ENCODE assay signal across 22 mouse cellular contexts in genomic region chr11:94622162-94622561, GRCm38 (mm10). TPM values are rescaled to one million over a fixed set of nuclear protein-coding genes. Genes with fewer than 3 reads are reported as not detected.
DNase-seq lines count a peak whose midpoint lies in the region; ATAC-seq and TF ChIP-seq lines count a peak whose summit lies in the region.
"Had no signal": no experiment of that assay in that cellular context is flagged by ENCODE, and none has a peak within 500 bp of the region (broad histone marks: within the 10 kb centered on the region; RNA-seq: fewer than 3 reads in every experiment).

No protein-coding gene starts in this region.

- H3K27me3 ChIP-seq in CH12.LX (replicated peaks) = no peaks in the 10 kb centered on the region
- H3K27me3 ChIP-seq in MEL (ENCODE audit: control insufficient read depth in 1 of 2, insufficient read depth in 2 of 2, low read length in 2 of 2) = no peaks in the 10 kb centered on the region
- H3K27me3 ChIP-seq: embryonic facial prominence, embryonic 12.5 days; forebrain, embryonic 15.5 days had no signal

- TF ChIP-seq POLR2A in CH12.LX (IDR thresholded peaks at IDR 0.05; ENCODE audit: low read depth, low read length) = no peak
- TF ChIP-seq POLR2A in MEL (IDR thresholded peaks at IDR 0.05; ENCODE audit: control insufficient read depth in 1 of 2, insufficient read depth in 1 of 2, low read depth in 1 of 2, low read length in 2 of 2, poor library complexity in 1 of 2) = no peak

- H3K36me3 ChIP-seq in CH12.LX (replicated peaks in 1 of 2; ENCODE audit: control insufficient read depth in 1 of 2, insufficient read depth in 1 of 2, low read length in 1 of 2) = no peaks in the 10 kb centered on the region
- peaks cover 0 to 2% of the 10 kb centered on the region in 2 experiments; a peak in 1 of 4 replicates for H3K36me3 ChIP-seq in MEL (ENCODE audit: control insufficient read depth in 1 of 2, insufficient read depth in 2 of 2, low read length in 2 of 2)
- H3K36me3 ChIP-seq: embryonic facial prominence, embryonic 10.5 days; embryonic facial prominence, embryonic 12.5 days; forebrain, embryonic 15.5 days; G1E had no signal

- DNase-seq in A20 (ENCODE audit: low read depth, low spot score) (peak; percentile 74), CH12.LX (ENCODE audit: extremely low read depth) (peak; percentile 66), MEL (ENCODE audit: low read depth, low spot score) (peak; percentile 59)
- peak; percentile 13 for DNase-seq in induced T-regulatory cell, adult 2 months (ENCODE audit: low read depth)
- DNase-seq in spleen, postnatal 10 days (ENCODE audit: low spot score in 2 of 2) = no peak
- no peak for DNase-seq in heart, postnatal 25 days (ENCODE audit: low spot score)
- no peak for DNase-seq in adrenal gland, postnatal 14 days
- DNase-seq: adrenal gland, adult 2 months; adrenal gland, postnatal 10 days; adrenal gland, postnatal 36 days; cerebellum, adult 11 months; cerebellum, adult 18-20 months; cerebellum, adult 8-10 months; cerebellum, postnatal 10 days; cerebellum, postnatal 25 days had no signal

- TF ChIP-seq EP300 in CH12.LX (IDR thresholded peaks at IDR 0.05; ENCODE audit: low read length) (peak; percentile 92), MEL (IDR thresholded peaks at IDR 0.05; ENCODE audit: low read depth in 1 of 2, low read length in 2 of 2) (peak; percentile 13 to 45; a peak in 2 of 4 replicates)

- H3K4me1 ChIP-seq in CH12.LX (ENCODE audit: control insufficient read depth in 1 of 2, insufficient read depth in 2 of 2) (peaks cover 9 to 21% of the 10 kb centered on the region in 2 experiments), MEL (ENCODE audit: control insufficient read depth in 1 of 2, insufficient read depth in 2 of 2, low read length in 2 of 2) (peaks cover 4 to 12% of the 10 kb centered on the region in 2 experiments)
- H3K4me1 ChIP-seq: embryonic facial prominence, embryonic 10.5 days; embryonic facial prominence, embryonic 12.5 days; forebrain, embryonic 13.5 days; forebrain, embryonic 15.5 days had no signal

- no peaks in the 10 kb centered on the region for H3K79me2 ChIP-seq in CH12.LX (replicated peaks; ENCODE audit: control insufficient read depth, extremely low read depth, insufficient read depth, poor library complexity, severe bottlenecking)
- no peaks in the 10 kb centered on the region for H3K79me2 ChIP-seq in MEL (ENCODE audit: control insufficient read depth, insufficient read depth, low read length, poor library complexity)

- H3K4me3 ChIP-seq in CH12.LX (replicated peaks in 1 of 3; ENCODE audit: low read depth in 2 of 3, low read length in 2 of 3, poor library complexity in 1 of 3) = no peak overlapping the region
- H3K4me3 ChIP-seq in MEL (ENCODE audit: control insufficient read depth in 1 of 2, insufficient read depth in 1 of 2, low read depth in 2 of 2, low read length in 2 of 2) = no peak overlapping the region
- H3K4me3 ChIP-seq: embryonic facial prominence, embryonic 10.5 days; embryonic facial prominence, embryonic 12.5 days; forebrain, embryonic 13.5 days; forebrain, embryonic 15.5 days had no signal

- in situ Hi-C loops in CH12.LX (cut with MboI; ENCODE audit: low pct_ligation_motif_present, low pct_unique_long_range_greater_than_20kb, low sequenced_read_pairs) = no loop called here

- dilution Hi-C loops in CH12.LX (cut with MboI; ENCODE audit: extremely low pct_ligation_motif_present, extremely low pct_unique_long_range_greater_than_20kb, low sequenced_read_pairs) = no loop called here

- peak overlapping the region; percentile 7 for H3K4me2 ChIP-seq in CH12.LX (ENCODE audit: insufficient read depth, low read depth, poor library complexity, severe bottlenecking)
- H3K4me2 ChIP-seq: embryonic facial prominence, embryonic 12.5 days; forebrain, embryonic 13.5 days; forebrain, embryonic 15.5 days had no signal

- H3K9me3 ChIP-seq in CH12.LX (replicated peaks; ENCODE audit: low read length) (peaks cover 10% of the 10 kb centered on the region), MEL (replicated peaks; ENCODE audit: insufficient read depth, low read length) (no peaks in the 10 kb centered on the region)
- H3K9me3 ChIP-seq: embryonic facial prominence, embryonic 10.5 days; embryonic facial prominence, embryonic 12.5 days; forebrain, embryonic 13.5 days; forebrain, embryonic 15.5 days; G1E had no signal

- H3K27ac ChIP-seq in CH12.LX (ENCODE audit: insufficient read depth, low read depth) = no peak overlapping the region
- no peak overlapping the region for H3K27ac ChIP-seq in MEL (ENCODE audit: control insufficient read depth, low read depth, low read length)
- H3K27ac ChIP-seq: embryonic facial prominence, embryonic 10.5 days; embryonic facial prominence, embryonic 12.5 days; forebrain, embryonic 13.5 days; forebrain, embryonic 15.5 days had no signal

- intact Hi-C loops in heart, postnatal 25 days (cut with DNase I) = no loop called here

- H3K9ac ChIP-seq in CH12.LX (ENCODE audit: insufficient read depth, low read depth) = no peak overlapping the region
- H3K9ac ChIP-seq in MEL (ENCODE audit: control insufficient read depth, low read depth, low read length, poor library complexity, severe bottlenecking) = no peak overlapping the region
- H3K9ac ChIP-seq: embryonic facial prominence, embryonic 12.5 days; forebrain, embryonic 13.5 days; forebrain, embryonic 15.5 days had no signal

- TF ChIP-seq CTCF in CH12.LX (conservative IDR thresholded peaks at IDR 0.05 in 1 of 2, IDR thresholded peaks at IDR 0.05 in 1 of 2; ENCODE audit: low read depth in 2 of 2, low read length in 2 of 2) (peak in 1 of 2 experiments; percentile 12; a peak in 1 of 4 replicates), MEL (IDR thresholded peaks at IDR 0.05 in 2 of 3, conservative IDR thresholded peaks at IDR 0.05 in 1 of 3; ENCODE audit: control insufficient read depth in 1 of 3, insufficient read depth in 1 of 3, low read depth in 2 of 3, low read length in 3 of 3, poor library complexity in 1 of 3, severe bottlenecking in 1 of 3) (no peak)

- no peak for ATAC-seq in megakaryocyte-erythroid progenitor cell, adult 5-6 weeks (replicated peaks; ENCODE audit: low FRiP score, low TSS enrichment, poor library complexity, severe bottlenecking)
- ATAC-seq: CD4-positive, CD25-positive, alpha-beta regulatory T cell, adult 4 months; forebrain, embryonic 13.5 days; forebrain, embryonic 15.5 days had no signal

- no peak for TF ChIP-seq RAD21 in CH12.LX (IDR thresholded peaks at IDR 0.05; ENCODE audit: low read depth, low read length)
- no peak for TF ChIP-seq RAD21 in MEL (IDR thresholded peaks at IDR 0.05; ENCODE audit: low read depth, low read length)

RNA-seq across cellular contexts. Expression of gene Lrrc59, which starts 7.4 kb away (rescaled TPM):
- total RNA-seq in CH12.LX (2012; rRNA removed) (324 and 412 TPM in 2 replicates), CH12.LX (2014; rRNA removed) (325 and 338 TPM in 2 replicates), MEL (2012; rRNA removed) (423 and 464 TPM in 2 replicates)
- polyA plus RNA-seq in CH12.LX (2012; ENCODE audit: insufficient read length, low read depth) (452 and 493 TPM in 2 replicates), MEL (2012; ENCODE audit: insufficient read depth in 1 of 2, insufficient read length in 2 of 2, low read depth in 1 of 2, low replicate concordance in 2 of 2, missing spikeins in 1 of 2) (100 to 1,000 TPM; 486 to 633 TPM)
- 97.5 and 104 TPM in 2 replicates for total RNA-seq in megakaryocyte-erythroid progenitor cell, adult 5-6 weeks (2014; fragmentation: Nextera tagmentation)
- 141 and 166 TPM in 2 replicates for total RNA-seq in megakaryocyte-erythroid progenitor cell, adult 5-6 weeks (2017)
- 10 to 100 TPM; 32.1 to 33.4 TPM for total RNA-seq in heart, postnatal 25 days (2021)
- total RNA-seq in adrenal gland, postnatal 14 days (2021) = 111 and 121 TPM in 2 replicates

RNA-seq across cellular contexts. Expression of gene Acsf2, which starts 20.5 kb away (rescaled TPM):
- 4.9 and 7.5 TPM in 2 replicates for total RNA-seq in CH12.LX (2012; rRNA removed)
- 4.1 and 4.5 TPM in 2 replicates for total RNA-seq in CH12.LX (2014; rRNA removed)
- 24.1 and 25.7 TPM in 2 replicates for polyA plus RNA-seq in CH12.LX (2012; ENCODE audit: insufficient read length, low read depth)
- total RNA-seq in MEL (2012; rRNA removed) = 2.8 and 3.3 TPM in 2 replicates
- 10 to 100 TPM in 1 of 2 experiments, not detected in 1; 13.1 TPM for polyA plus RNA-seq in MEL (2012; ENCODE audit: insufficient read depth in 1 of 2, insufficient read length in 2 of 2, low read depth in 1 of 2, low replicate concordance in 2 of 2, missing spikeins in 1 of 2)
- 6.9 and 10.6 TPM in 2 replicates for total RNA-seq in megakaryocyte-erythroid progenitor cell, adult 5-6 weeks (2014; fragmentation: Nextera tagmentation)
- 1.0 and 2.8 TPM in 2 replicates for total RNA-seq in megakaryocyte-erythroid progenitor cell, adult 5-6 weeks (2017)
- 10 to 100 TPM; 16.2 to 18.3 TPM for total RNA-seq in heart, postnatal 25 days (2021)
- total RNA-seq in adrenal gland, postnatal 14 days (2021) = 81.0 and 86.9 TPM in 2 replicates

RNA-seq across cellular contexts. Expression of gene Mrpl27, which starts 31.4 kb away (rescaled TPM):
- total RNA-seq in CH12.LX (2012; rRNA removed) = 104 and 114 TPM in 2 replicates
- 128 and 139 TPM in 2 replicates for total RNA-seq in CH12.LX (2014; rRNA removed)
- 86.6 and 95.2 TPM in 2 replicates for polyA plus RNA-seq in CH12.LX (2012; ENCODE audit: insufficient read length, low read depth)
- total RNA-seq in MEL (2012; rRNA removed) = 114 and 129 TPM in 2 replicates
- 100 to 1,000 TPM in 1 of 2 experiments, not detected in 1; 102 TPM for polyA plus RNA-seq in MEL (2012; ENCODE audit: insufficient read depth in 1 of 2, insufficient read length in 2 of 2, low read depth in 1 of 2, low replicate concordance in 2 of 2, missing spikeins in 1 of 2)
- total RNA-seq in megakaryocyte-erythroid progenitor cell, adult 5-6 weeks (2014; fragmentation: Nextera tagmentation) = 79.7 and 90.4 TPM in 2 replicates
- 31.7 and 45.3 TPM in 2 replicates for total RNA-seq in megakaryocyte-erythroid progenitor cell, adult 5-6 weeks (2017)
- 10 to 100 TPM; 61.7 to 63.8 TPM for total RNA-seq in heart, postnatal 25 days (2021)
- 83.5 and 84.1 TPM in 2 replicates for total RNA-seq in adrenal gland, postnatal 14 days (2021)

RNA-seq across cellular contexts. Expression of gene Eme1, which starts 31.6 kb away (rescaled TPM):
- total RNA-seq in CH12.LX (2012; rRNA removed) (36.8 and 46.9 TPM in 2 replicates), CH12.LX (2014; rRNA removed) (38.4 and 40.8 TPM in 2 replicates), MEL (2012; rRNA removed) (43.8 and 54.9 TPM in 2 replicates)
- polyA plus RNA-seq in CH12.LX (2012; ENCODE audit: insufficient read length, low read depth) (45.9 and 55.2 TPM in 2 replicates), MEL (2012; ENCODE audit: insufficient read depth in 1 of 2, insufficient read length in 2 of 2, low read depth in 1 of 2, low replicate concordance in 2 of 2, missing spikeins in 1 of 2) (10 to 100 TPM in 1 of 2 experiments, not detected in 1; 41.8 TPM)
- total RNA-seq in megakaryocyte-erythroid progenitor cell, adult 5-6 weeks (2014; fragmentation: Nextera tagmentation) = 22.8 and 22.9 TPM in 2 replicates
- total RNA-seq in megakaryocyte-erythroid progenitor cell, adult 5-6 weeks (2017) = 32.2 and 46.2 TPM in 2 replicates
- total RNA-seq in heart, postnatal 25 days (2021) = under 1 TPM; 0.13 to 0.17 TPM
- total RNA-seq in adrenal gland, postnatal 14 days (2021) = 1.9 and 3.3 TPM in 2 replicates

RNA-seq across cellular contexts. Expression of gene Xylt2, which starts 55.2 kb away (rescaled TPM):
- total RNA-seq in CH12.LX (2012; rRNA removed) = 15.5 and 20.2 TPM in 2 replicates
- total RNA-seq in CH12.LX (2014; rRNA removed) = 10.1 and 11.2 TPM in 2 replicates
- polyA plus RNA-seq in CH12.LX (2012; ENCODE audit: insufficient read length, low read depth) = 15.2 and 16.3 TPM in 2 replicates
- total RNA-seq in MEL (2012; rRNA removed) = 8.4 and 10.1 TPM in 2 replicates
- 10 to 100 TPM in 1 of 2 experiments, not detected in 1; 12.4 TPM for polyA plus RNA-seq in MEL (2012; ENCODE audit: insufficient read depth in 1 of 2, insufficient read length in 2 of 2, low read depth in 1 of 2, low replicate concordance in 2 of 2, missing spikeins in 1 of 2)
- total RNA-seq in megakaryocyte-erythroid progenitor cell, adult 5-6 weeks (2014; fragmentation: Nextera tagmentation) = 4.8 and 5.2 TPM in 2 replicates
- total RNA-seq in megakaryocyte-erythroid progenitor cell, adult 5-6 weeks (2017) = 3.8 and 5.0 TPM in 2 replicates
- total RNA-seq in heart, postnatal 25 days (2021) = 1 to 10 TPM; 9.6 to 9.7 TPM
- 20.5 and 22.6 TPM in 2 replicates for total RNA-seq in adrenal gland, postnatal 14 days (2021)

Comparison
In these comparisons a context has a peak if more than half of its experiments do, and no peak if none do; other contexts are left out.
1. DNase-seq: peak in A20 (single experiment), CH12.LX (single experiment), MEL (single experiment) and induced T-regulatory cell, adult 2 months (single experiment); none in spleen, postnatal 10 days (0 of 2), heart, postnatal 25 days (single experiment) and adrenal gland, postnatal 14 days (single experiment).